Comparison of ENCODE assay signal across 8 mouse cellular contexts in genomic region chr3:153723467-153724079, GRCm38 (mm10). TPM values are rescaled to one million over a fixed set of nuclear protein-coding genes. Genes with fewer than 3 reads are reported as not detected.
DNase-seq lines count a peak whose midpoint lies in the region; ATAC-seq and TF ChIP-seq lines count a peak whose summit lies in the region.

No protein-coding gene starts in this region.

- DNase-seq in kidney, adult 2 months: peak; percentile 61
- DNase-seq in kidney, postnatal 36 days: no peak
- no peak for DNase-seq in embryonic facial prominence, embryonic 11.5 days (ENCODE audit: low spot score)
- DNase-seq in hindbrain, postnatal 0 days (ENCODE audit: low spot score): no peak
- DNase-seq in yolk sac, embryonic 10.5 days (ENCODE audit: low spot score): no peak
- DNase-seq in urinary bladder, adult 18-20 months (ENCODE audit: low spot score in 2 of 2): no peak
- DNase-seq in natural killer cell, adult 2 months (ENCODE audit: low spot score in 2 of 2): no peak

- no peak for TF ChIP-seq CTCF in kidney, adult 2 months (conservative IDR thresholded peaks at IDR 0.05; ENCODE audit: insufficient read depth, insufficient read length, low read depth, low read length)
- TF ChIP-seq CTCF in hindbrain, postnatal 0 days (IDR thresholded peaks at IDR 0.05; ENCODE audit: low read depth): no peak

- ATAC-seq in embryonic facial prominence, embryonic 11.5 days (replicated peaks; ENCODE audit: insufficient number of reproducible peaks, low FRiP score, low TSS enrichment, low read depth): no peak
- ATAC-seq in hindbrain, postnatal 0 days: no peak
- no peak for ATAC-seq in midbrain, embryonic 12.5 days (ENCODE audit: low FRiP score, low read depth)

- peak overlapping the region; percentile 88 for H3K4me2 ChIP-seq in embryonic facial prominence, embryonic 11.5 days (ENCODE audit: low read depth, low read length)
- H3K4me2 ChIP-seq in hindbrain, postnatal 0 days (ENCODE audit: low read depth, low read length): peak overlapping the region; percentile 97
- H3K4me2 ChIP-seq in midbrain, embryonic 12.5 days (replicated peaks): peak overlapping the region; percentile 89

- no peak for TF ChIP-seq POLR2A in kidney, adult 2 months (IDR thresholded peaks at IDR 0.05; ENCODE audit: low read depth, low read length)

- H3K27me3 ChIP-seq in kidney, adult 2 months (replicated peaks; ENCODE audit: control insufficient read depth, insufficient read depth, low read length): no peaks in the 10 kb centered on the region
- H3K27me3 ChIP-seq in embryonic facial prominence, embryonic 11.5 days (ENCODE audit: control insufficient read depth, insufficient read depth, low read length): no peaks in the 10 kb centered on the region
- no peaks in the 10 kb centered on the region for H3K27me3 ChIP-seq in hindbrain, postnatal 0 days (ENCODE audit: insufficient read depth, low read length)
- H3K27me3 ChIP-seq in midbrain, embryonic 12.5 days: peaks cover 12% of the 10 kb centered on the region; the same call in 1 of the 2 replicates

- 0 out of 2 replicates have a peak overlapping the region, but pooled peaks have one; percentile 66 for H3K4me3 ChIP-seq in kidney, adult 2 months (ENCODE audit: insufficient read depth, low read depth, low read length)
- H3K4me3 ChIP-seq in embryonic facial prominence, embryonic 11.5 days (ENCODE audit: low read depth, low read length): peak overlapping the region; percentile 74
- H3K4me3 ChIP-seq in hindbrain, postnatal 0 days (ENCODE audit: low read length): peak overlapping the region; percentile 73; the same call in 1 of the 2 replicates
- H3K4me3 ChIP-seq in midbrain, embryonic 12.5 days: peak overlapping the region; percentile 71

- WGBS in kidney, adult 2 months: 65% methylated on average over 9 of the region's 9 CpGs
- WGBS in embryonic facial prominence, embryonic 11.5 days: 70% methylated on average over 9 of the region's 9 CpGs
- WGBS in hindbrain, postnatal 0 days: 77% methylated on average over 9 of the region's 9 CpGs
- 83% methylated on average over 9 of the region's 9 CpGs for WGBS in midbrain, embryonic 12.5 days

- H3K36me3 ChIP-seq in kidney, adult 2 months (ENCODE audit: control insufficient read depth, insufficient read depth, low read length): no peaks in the 10 kb centered on the region
- no peaks in the 10 kb centered on the region for H3K36me3 ChIP-seq in embryonic facial prominence, embryonic 11.5 days (replicated peaks; ENCODE audit: control insufficient read depth, insufficient read depth, low read depth, low read length)
- H3K36me3 ChIP-seq in hindbrain, postnatal 0 days (ENCODE audit: insufficient read depth, low read length): no peaks in the 10 kb centered on the region
- H3K36me3 ChIP-seq in midbrain, embryonic 12.5 days: no peaks in the 10 kb centered on the region

- H3K9me3 ChIP-seq in embryonic facial prominence, embryonic 11.5 days (replicated peaks; ENCODE audit: control insufficient read depth, low read length): no peaks in the 10 kb centered on the region
- H3K9me3 ChIP-seq in hindbrain, postnatal 0 days (ENCODE audit: low read length): no peaks in the 10 kb centered on the region
- H3K9me3 ChIP-seq in midbrain, embryonic 12.5 days: no peaks in the 10 kb centered on the region

- no peak overlapping the region for H3K27ac ChIP-seq in kidney, adult 2 months (ENCODE audit: insufficient read depth, low read depth, low read length)
- H3K27ac ChIP-seq in embryonic facial prominence, embryonic 11.5 days (replicated peaks; ENCODE audit: low read depth, low read length): no peak overlapping the region
- no peak overlapping the region for H3K27ac ChIP-seq in hindbrain, postnatal 0 days
- no peak overlapping the region for H3K27ac ChIP-seq in midbrain, embryonic 12.5 days (replicated peaks)

- H3K4me1 ChIP-seq in kidney, adult 2 months (ENCODE audit: control insufficient read depth, insufficient read depth, low read length): peaks cover 3% of the 10 kb centered on the region; the same call in 1 of the 2 replicates
- H3K4me1 ChIP-seq in embryonic facial prominence, embryonic 11.5 days (ENCODE audit: control insufficient read depth, insufficient read depth, low read length): no peaks in the 10 kb centered on the region; the same call in none of the 2 replicates
- H3K4me1 ChIP-seq in hindbrain, postnatal 0 days (ENCODE audit: insufficient read depth, low read length): peaks cover 12% of the 10 kb centered on the region
- H3K4me1 ChIP-seq in midbrain, embryonic 12.5 days: peaks cover 24% of the 10 kb centered on the region

- no peak overlapping the region for H3K9ac ChIP-seq in embryonic facial prominence, embryonic 11.5 days (replicated peaks; ENCODE audit: low read length)
- no peak overlapping the region for H3K9ac ChIP-seq in hindbrain, postnatal 0 days (replicated peaks; ENCODE audit: low read length)
- peak overlapping the region; percentile 76; the same call in 1 of the 2 replicates for H3K9ac ChIP-seq in midbrain, embryonic 12.5 days (replicated peaks)

RNA-seq across cellular contexts. Expression of gene St6galnac3, which starts 1.4 kb away (rescaled TPM):
- polyA plus RNA-seq in kidney, adult 2 months (2012; rRNA removed): 2.6 and 3.2 TPM in 2 replicates
- 55.0 and 61.9 TPM in 2 replicates for polyA plus RNA-seq in embryonic facial prominence, embryonic 11.5 days (2014; fragmentation: Nextera tagmentation; extraction: Ambion mirVana)
- total RNA-seq in hindbrain, postnatal 0 days (2014; rRNA removed): 5.0 and 9.9 TPM in 2 replicates
- 7.3 and 9.0 TPM in 2 replicates for polyA plus RNA-seq in hindbrain, postnatal 0 days (2015; fragmentation: Nextera tagmentation; extraction: Ambion mirVana)
- polyA plus RNA-seq in midbrain, embryonic 12.5 days (2016; fragmentation: Nextera tagmentation; extraction: Ambion mirVana): 28.5 and 32.3 TPM in 2 replicates
